Mouse (Mus musculus): ENCODE results near the gene Apopt1.

- TF ChIP-seq CTCF (IDR thresholded peaks at IDR 0.05; ENCODE audit: low read depth) (no peak), EP300 (IDR thresholded peaks at IDR 0.05; ENCODE audit: low read depth) (no peak)
These were observed 24.3 kb downstream of the Apopt1 start for GRCm38 (mm10) chr12:111737370-111737769.
